Mouse (Mus musculus) liver, embryonic 14.5 days (tissue): ENCODE measurements around the gene Hsf4. TPM values are rescaled to one million over a fixed set of nuclear protein-coding genes. Genes with fewer than 3 reads are reported as not detected.

Source experiments
- ATAC-seq: fragments of 200-750 bp; cut with Nextera tagmentation; 2 replicates; pipeline ENCODE4 v1.8.0; 2017; ENCODE audit warnings: moderate number of reproducible peaks, mild to moderate bottlenecking, moderate library complexity; ENCODE audit not compliant: insufficient read depth
- DNase-seq, 3 experiments: peaks; one replicate each; pipeline ENCODE4 v3.0.0-alpha.2; 2012 to 2013; ENCODE audit warnings: low read depth in 3 of 3, low spot score in 3 of 3
- H3K27ac ChIP-seq: fragments of 300-500 bp; sonication (generic); 2 replicates; pipeline ENCODE4 v1.5.1; 2014; ENCODE audit warnings: moderate library complexity, mild to moderate bottlenecking, control low read depth, inconsistent platforms
- H3K27me3 ChIP-seq: fragments of 300-500 bp; sonication (generic); 2 replicates; pipeline ENCODE4 v1.6.1; 2014; ENCODE audit warnings: mild to moderate bottlenecking, low read length, moderate library complexity; ENCODE audit not compliant: control insufficient read depth, insufficient read depth
- H3K36me3 ChIP-seq: fragments of 300-500 bp; sonication (generic); replicated peaks from 2 replicates; pipeline ENCODE4 v1.6.1; 2014; ENCODE audit warnings: low read depth; ENCODE audit not compliant: control insufficient read depth, insufficient read depth
- H3K4me1 ChIP-seq, 2 experiments: fragments of 200-500 bp in 1 of 2; fragments of 300-500 bp in 1 of 2; sonication (generic) in 1 of 2; replicated peaks; 2 replicates each; pipeline ENCODE4 v1.6.1; 2012 to 2014; ENCODE audit warnings: antibody characterized with exemption in 1 of 2, inconsistent platforms in 1 of 2, low read length in 1 of 2; ENCODE audit not compliant: control insufficient read depth in 2 of 2, insufficient read depth in 2 of 2
- H3K4me2 ChIP-seq: fragments of 300-500 bp; sonication (generic); 2 replicates; pipeline ENCODE4 v1.6.1; 2014; ENCODE audit warnings: low read depth, mild to moderate bottlenecking, control low read depth, moderate library complexity
- H3K4me3 ChIP-seq, 2 experiments: fragments of 200-500 bp in 1 of 2; fragments of 300-500 bp in 1 of 2; sonication (generic) in 1 of 2; 2 replicates each; pipeline ENCODE4 v1.5.1; 2012 to 2014; ENCODE audit warnings: low read depth in 2 of 2, low read length in 2 of 2, mild to moderate bottlenecking in 2 of 2, control low read depth in 1 of 2, inconsistent platforms in 1 of 2, moderate library complexity in 1 of 2; ENCODE audit not compliant: insufficient read depth in 1 of 2
- H3K9ac ChIP-seq: fragments of 300-500 bp; sonication (generic); replicated peaks from 2 replicates; pipeline ENCODE4 v1.6.1; 2014; ENCODE audit warnings: mild to moderate bottlenecking, control low read depth, moderate library complexity
- H3K9me3 ChIP-seq: fragments of 300-500 bp; sonication (generic); 2 replicates; pipeline ENCODE4 v1.6.1; 2016; ENCODE audit warnings: low read length, mixed read lengths; ENCODE audit not compliant: control insufficient read depth
- CTCF ChIP-seq: IDR thresholded peaks from 2 replicates; pipeline ENCODE4 v1.5.1; 2016; ENCODE audit warnings: antibody characterized with exemption, low read depth, control low read depth
- EP300 ChIP-seq: IDR thresholded peaks from 2 replicates; pipeline ENCODE4 v1.6.1; 2016; ENCODE audit warnings: antibody characterized with exemption, low read depth
- WGBS: fragments of 180-500 bp; shearing (Covaris S2); extraction: QIAGEN DNeasy Blood & Tissue Kit; methylation state at CpG from one replicate; pipeline ENCODE4 v1.1.7; 2014; ENCODE audit not compliant: insufficient replicate concordance; 5-methylcytosine and 5-hydroxymethylcytosine counted together
- polyA plus RNA-seq, 2 experiments: library from polyadenylated mRNA; depleted of rRNA in 1 of 2; stranded (reverse) in 1 of 2; unstranded in 1 of 2; fragments of >200 nt; fragmentation: Nextera tagmentation in 1 of 2; extraction: Ambion mirVana in 1 of 2; gene quantifications; 2 replicates each; pipeline versions ENCODE4 v1.2.1 to v1.2.3; 2012 to 2014

Gene Hsf4
- polyA plus RNA-seq, 2 experiments: 0.03 to 0.08 TPM

DNA sequence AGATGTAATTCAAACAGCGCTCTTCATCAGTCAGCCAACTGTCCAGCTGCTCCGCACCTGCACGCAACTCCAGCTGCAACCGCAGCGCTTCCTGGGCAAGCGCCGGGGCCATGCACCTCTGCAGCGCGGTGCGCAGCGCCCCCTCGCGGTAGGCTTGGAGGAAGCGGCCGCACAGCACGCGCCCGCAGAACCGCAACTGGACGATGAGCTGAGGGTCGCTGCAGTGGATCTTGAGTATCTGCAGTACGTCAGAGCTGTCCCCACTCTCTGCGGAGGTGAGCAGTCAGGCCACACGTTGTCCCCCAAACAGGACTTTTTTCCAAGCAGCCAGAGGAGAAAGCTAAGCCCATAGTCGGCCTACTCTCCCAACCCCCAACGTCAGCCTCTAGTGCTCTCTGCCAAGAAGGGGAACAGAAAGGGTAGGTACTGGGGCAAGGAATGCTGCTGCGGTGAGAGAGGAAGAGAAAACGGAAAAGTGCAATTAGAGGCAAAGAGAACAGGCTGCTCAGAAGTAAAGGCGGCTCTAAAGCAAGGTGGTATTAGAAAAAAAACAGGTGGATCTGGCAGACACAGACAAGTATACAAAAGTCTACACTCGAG lies 9.8 kb upstream of the Hsf4 start:
- H3K27me3 ChIP-seq: peaks cover 16% of the 10 kb centered on the region
- no peaks in the 10 kb centered on the region for H3K9me3 ChIP-seq
- ATAC-seq: no peak
- H3K4me3 ChIP-seq: peak overlapping the region; percentile 14 to 20; a peak in 2 of 4 replicates
- TF ChIP-seq EP300 (no peak), CTCF (peak; percentile 99)
- peak overlapping the region; percentile 62 for H3K4me2 ChIP-seq
- H3K4me1 ChIP-seq: peaks cover 13 to 21% of the 10 kb centered on the region in 2 experiments
- 3% methylated on average over 30 of the region's 30 CpGs for WGBS
- H3K9ac ChIP-seq: no peak overlapping the region
- no peak for DNase-seq
- H3K36me3 ChIP-seq: no peaks in the 10 kb centered on the region
- H3K27ac ChIP-seq: no peak overlapping the region

DNA sequence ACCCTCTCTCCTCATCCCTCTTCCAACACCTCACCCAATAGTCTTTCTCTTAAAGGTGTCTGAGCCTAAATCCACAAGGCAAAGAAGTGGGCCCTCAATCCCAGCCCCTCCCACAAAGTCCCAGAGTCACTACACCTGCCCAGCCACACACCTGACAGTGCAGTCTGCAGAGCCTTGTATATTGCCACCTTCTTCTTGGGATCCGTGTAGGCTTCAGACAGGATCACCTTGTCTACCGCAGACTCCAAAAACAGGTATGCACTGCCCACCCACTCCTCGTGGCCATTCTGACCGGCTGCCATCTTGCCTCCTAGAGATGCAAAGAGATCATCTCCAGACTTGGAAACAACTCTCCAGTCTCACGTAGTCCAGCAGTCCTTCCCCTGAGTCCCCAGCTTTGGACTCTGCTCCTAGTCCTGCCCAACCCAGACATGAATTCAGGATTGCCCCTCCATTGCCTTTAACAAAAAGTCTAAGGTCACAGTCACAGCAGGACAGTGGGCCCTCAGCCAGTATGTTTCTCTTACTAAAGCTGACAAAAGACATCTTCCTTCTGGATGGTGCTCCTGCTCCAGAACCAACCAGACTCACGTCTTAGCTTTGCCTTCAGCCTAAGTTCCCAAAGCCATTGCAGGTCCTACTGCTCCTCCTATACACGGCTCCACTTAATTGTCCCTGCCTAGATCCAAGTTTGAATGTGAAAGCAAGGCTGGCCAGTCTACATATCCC lies 9.1 kb upstream of the Hsf4 start:
- Histone ChIP-seq H3K4me1 (peaks cover 10 to 20% of the 10 kb centered on the region in 2 experiments), H3K4me3 (no peak overlapping the region), H3K27ac (no peak overlapping the region), H3K9me3 (no peaks in the 10 kb centered on the region), H3K27me3 (peaks cover 21% of the 10 kb centered on the region), H3K36me3 (no peaks in the 10 kb centered on the region), H3K4me2 (no peak overlapping the region; the same call in 1 of the 2 replicates), H3K9ac (no peak overlapping the region)
- WGBS: 65% methylated on average over 7 of the region's 7 CpGs
- DNase-seq: no peak
- TF ChIP-seq EP300 (no peak), CTCF (no peak)
- no peak for ATAC-seq

DNA sequence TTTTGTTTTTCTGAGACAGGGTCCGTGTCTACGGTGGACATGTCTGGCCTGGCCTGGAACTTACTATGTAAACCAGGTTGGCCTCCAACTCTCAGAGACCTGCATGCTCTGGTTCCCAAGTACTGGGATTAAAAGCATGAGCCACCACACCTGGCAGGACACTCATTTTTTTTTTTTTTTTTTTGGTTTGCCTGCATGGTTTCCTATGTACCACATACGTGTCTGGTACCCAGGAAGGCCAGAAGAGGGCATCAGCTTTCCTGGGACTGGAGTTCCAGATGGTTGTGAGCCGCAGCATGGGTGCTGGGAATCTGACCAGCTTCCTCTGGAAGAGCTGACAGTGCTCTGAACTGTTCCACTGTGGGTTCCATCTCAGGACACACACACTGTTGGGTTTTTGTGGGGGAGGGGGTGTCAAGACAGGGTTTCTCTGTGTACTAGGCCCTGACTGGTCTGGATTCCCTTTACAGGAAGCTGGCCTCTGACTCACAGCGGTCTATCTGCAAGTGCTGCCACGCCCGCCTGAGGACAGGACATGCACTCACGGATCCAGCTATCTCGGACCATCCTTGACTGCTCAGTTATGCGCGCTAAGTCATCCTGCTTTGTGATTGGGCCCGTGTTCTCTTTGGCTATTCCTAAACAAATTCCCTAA lies 8.1 kb upstream of the Hsf4 start:
- Histone ChIP-seq H3K4me3 (no peak overlapping the region), H3K27ac (no peak overlapping the region), H3K9me3 (no peaks in the 10 kb centered on the region), H3K27me3 (peaks cover 25% of the 10 kb centered on the region), H3K36me3 (no peaks in the 10 kb centered on the region), H3K9ac (no peak overlapping the region), H3K4me2 (no peak overlapping the region), H3K4me1 (peaks cover 6 to 16% of the 10 kb centered on the region in 2 experiments)
- DNase-seq (no peak), ATAC-seq (no peak)
- TF ChIP-seq CTCF (0 out of 2 replicates have a peak, but pooled peaks have one; percentile 13), EP300 (no peak)
- WGBS: 66% methylated on average over 12 of the region's 12 CpGs

DNA sequence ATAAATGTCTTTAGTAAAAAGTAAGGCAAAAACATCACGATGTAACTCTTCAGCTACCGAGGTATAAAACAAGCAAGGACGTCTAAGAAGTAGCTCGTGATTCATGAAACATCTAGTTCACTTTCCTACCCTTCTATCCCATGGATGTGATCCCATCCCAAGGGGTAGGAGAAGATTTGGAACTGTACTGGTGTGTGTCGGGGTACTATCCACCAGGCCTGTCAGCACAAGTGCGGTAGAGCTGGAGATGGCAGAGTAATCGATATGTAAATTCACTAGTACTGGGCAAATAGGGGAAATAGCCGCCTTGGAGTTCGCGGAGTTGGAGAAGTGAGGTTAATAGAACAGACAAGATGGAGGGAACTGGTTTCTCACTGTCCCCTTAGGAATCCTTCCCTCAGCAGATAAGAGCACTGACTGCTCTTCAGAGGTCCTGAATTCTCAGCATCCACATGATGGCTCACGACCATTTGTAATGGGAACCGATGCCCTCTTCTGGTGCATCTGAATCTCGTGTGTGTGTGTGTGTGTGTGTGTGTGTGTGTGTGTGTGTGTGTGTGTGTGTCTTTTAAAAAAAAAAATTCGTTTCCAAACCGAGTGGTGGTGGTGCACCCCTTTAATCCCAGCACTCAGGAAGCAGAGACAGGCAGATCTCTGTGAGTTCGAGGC lies 6.2 kb upstream of the Hsf4 start:
- H3K27me3 ChIP-seq: peaks cover 43% of the 10 kb centered on the region
- no peak for TF ChIP-seq EP300
- TF ChIP-seq CTCF: no peak
- DNase-seq: no peak
- no peaks in the 10 kb centered on the region for H3K36me3 ChIP-seq
- H3K4me1 ChIP-seq: peaks cover 6 to 16% of the 10 kb centered on the region in 2 experiments
- no peak overlapping the region for H3K27ac ChIP-seq
- 43% methylated on average over 16 of the region's 16 CpGs for WGBS
- no peak for ATAC-seq
- H3K4me2 ChIP-seq: peak overlapping the region; percentile 98
- H3K9me3 ChIP-seq: no peaks in the 10 kb centered on the region
- no peak overlapping the region for H3K9ac ChIP-seq
- peak overlapping the region; percentile 78 to 89; a peak in 3 of 4 replicates for H3K4me3 ChIP-seq
